In genomic region chr4:13658843-13659511, GRCm38 (mm10) we compare ENCODE assay signal across 8 mouse cellular contexts.
DNase-seq lines count a peak whose midpoint lies in the region; ATAC-seq and TF ChIP-seq lines count a peak whose summit lies in the region.

No protein-coding gene starts in this region.

- DNase-seq in kidney, postnatal 14 days: peak; percentile 2
- no peak for DNase-seq in kidney, adult 9 months
- DNase-seq in adrenal gland, postnatal 14 days: peak; percentile 60
- peak; percentile 76 to 80 for DNase-seq in cerebellum, postnatal 14 days
- peak; percentile 90 for DNase-seq in hindbrain, postnatal 0 days (ENCODE audit: low spot score)
- DNase-seq in retina, adult 2 months (ENCODE audit: low read depth, low spot score): peak; percentile 13
- no peak for DNase-seq in spleen, postnatal 4 days (ENCODE audit: low spot score in 2 of 2)

- no peak overlapping the region for H3K4me2 ChIP-seq in hindbrain, postnatal 0 days (ENCODE audit: low read depth, low read length)
- H3K4me2 ChIP-seq in liver, embryonic 12.5 days: no peak overlapping the region

- 0 out of 2 replicates have a peak, but pooled peaks have one; percentile 3 for TF ChIP-seq CTCF in hindbrain, postnatal 0 days (IDR thresholded peaks at IDR 0.05; ENCODE audit: low read depth)

- no peaks in the 10 kb centered on the region for H3K36me3 ChIP-seq in hindbrain, postnatal 0 days (ENCODE audit: insufficient read depth, low read length)
- no peaks in the 10 kb centered on the region for H3K36me3 ChIP-seq in liver, embryonic 12.5 days

- 0 out of 2 replicates have a peak overlapping the region, but pooled peaks have one; percentile 20 for H3K27ac ChIP-seq in hindbrain, postnatal 0 days
- no peak overlapping the region for H3K27ac ChIP-seq in liver, embryonic 12.5 days

- no peak overlapping the region for H3K4me3 ChIP-seq in hindbrain, postnatal 0 days (ENCODE audit: low read length)
- H3K4me3 ChIP-seq in liver, embryonic 12.5 days: no peak overlapping the region

- no peaks in the 10 kb centered on the region for H3K9me3 ChIP-seq in hindbrain, postnatal 0 days (ENCODE audit: low read length)
- H3K9me3 ChIP-seq in liver, embryonic 12.5 days (replicated peaks): no peaks in the 10 kb centered on the region

- H3K4me1 ChIP-seq in hindbrain, postnatal 0 days (ENCODE audit: insufficient read depth, low read length): 0 out of 2 replicates have a peak, but pooled peaks cover 4% of the 10 kb centered on the region
- H3K4me1 ChIP-seq in liver, embryonic 12.5 days: no peaks in the 10 kb centered on the region

- peak; percentile 95 for ATAC-seq in hindbrain, postnatal 0 days
- no peak for ATAC-seq in liver, embryonic 12.5 days

- H3K27me3 ChIP-seq in hindbrain, postnatal 0 days (ENCODE audit: insufficient read depth, low read length): no peaks in the 10 kb centered on the region
- no peaks in the 10 kb centered on the region for H3K27me3 ChIP-seq in liver, embryonic 12.5 days (replicated peaks)

- H3K9ac ChIP-seq in hindbrain, postnatal 0 days (replicated peaks; ENCODE audit: low read length): no peak overlapping the region
- H3K9ac ChIP-seq in liver, embryonic 12.5 days: no peak overlapping the region

- 9% methylated on average over 3 of the region's 3 CpGs for WGBS in hindbrain, postnatal 0 days
- WGBS in liver, embryonic 12.5 days (ENCODE audit: insufficient replicate concordance): 39% methylated on average over 3 of the region's 3 CpGs

Comparison
In these comparisons a context has a peak if more than half of its experiments do, and no peak if none do; other contexts are left out.
1. DNase-seq: peak in kidney, postnatal 14 days (single experiment), adrenal gland, postnatal 14 days (single experiment), cerebellum, postnatal 14 days (2 of 2), hindbrain, postnatal 0 days (single experiment) and retina, adult 2 months (single experiment); none in kidney, adult 9 months (single experiment) and spleen, postnatal 4 days (0 of 2).